Mouse (Mus musculus) myocyte (in vitro differentiated cells): ENCODE measurements around the gene Fhit. TPM values are rescaled to one million over a fixed set of nuclear protein-coding genes. Genes with fewer than 3 reads are reported as not detected.

Experiments
- H3K27me3 ChIP-seq: one replicate; pipeline ENCODE4 v1.6.1; 2011; ENCODE audit not compliant: control insufficient read depth, insufficient read depth, insufficient read length
- H3K36me3 ChIP-seq: one replicate; pipeline ENCODE4 v1.6.1; 2011; ENCODE audit not compliant: control insufficient read depth, insufficient read depth
- H3K4me2 ChIP-seq: one replicate; pipeline ENCODE4 v1.6.1; 2011; ENCODE audit warnings: low read depth, control low read depth
- H3K4me3 ChIP-seq: one replicate; pipeline ENCODE4 v1.5.1; 2011; ENCODE audit warnings: mild to moderate bottlenecking, control low read depth, moderate library complexity
- H3K79me2 ChIP-seq: one replicate; pipeline ENCODE4 v1.6.1; 2011; ENCODE audit not compliant: control insufficient read depth, insufficient read depth
- H3ac ChIP-seq: one replicate; pipeline ENCODE4 v1.6.1; 2011; ENCODE audit not compliant: control insufficient read depth, insufficient read length
- CEBPB ChIP-seq: IDR thresholded peaks from 2 replicates; pipeline ENCODE4 v1.6.1; 2011; ENCODE audit warnings: mild to moderate bottlenecking, moderate library complexity; ENCODE audit not compliant: poor library complexity, insufficient read depth, severe bottlenecking
- E2F4 ChIP-seq: IDR thresholded peaks from one replicate; pipeline ENCODE4 v1.6.1; 2011; ENCODE audit warnings: mild to moderate bottlenecking, control low read depth, moderate library complexity; ENCODE audit not compliant: insufficient read depth
- MAX ChIP-seq: IDR thresholded peaks from one replicate; pipeline ENCODE4 v1.6.1; 2011; ENCODE audit warnings: low read depth, mild to moderate bottlenecking, control low read depth
- MYOD1 ChIP-seq, 3 experiments: IDR thresholded peaks; one replicate each; pipeline ENCODE4 v1.6.1; 2011; ENCODE audit warnings: control low read depth in 2 of 3, low read depth in 2 of 3, mild to moderate bottlenecking in 2 of 3, moderate library complexity in 1 of 3; ENCODE audit not compliant: insufficient read length in 2 of 3, control insufficient read depth in 1 of 3
- MYOG ChIP-seq, 3 experiments: IDR thresholded peaks; one replicate each; pipeline ENCODE4 v1.6.1; 2011; ENCODE audit warnings: control low read depth in 2 of 3, low read depth in 2 of 3, mild to moderate bottlenecking in 2 of 3; ENCODE audit not compliant: insufficient read length in 2 of 3, control insufficient read depth in 1 of 3, insufficient read depth in 1 of 3
- POLR2A ChIP-seq: IDR thresholded peaks from one replicate; pipeline ENCODE4 v1.6.1; 2011; ENCODE audit warnings: low read depth, mild to moderate bottlenecking, control low read depth, moderate library complexity; ENCODE audit not compliant: insufficient read length
- POLR2AphosphoS2 ChIP-seq: IDR thresholded peaks from one replicate; pipeline ENCODE4 v1.6.1; 2011; ENCODE audit warnings: low read depth, control low read depth; ENCODE audit not compliant: insufficient read length
- REST ChIP-seq: IDR thresholded peaks from one replicate; pipeline ENCODE4 v1.6.1; 2011; ENCODE audit warnings: mild to moderate bottlenecking, control low read depth, moderate library complexity; ENCODE audit not compliant: insufficient read depth, insufficient read length
- SRF ChIP-seq: IDR thresholded peaks from one replicate; pipeline ENCODE4 v1.6.1; 2011; ENCODE audit warnings: low read depth; ENCODE audit not compliant: control insufficient read depth, insufficient read length
- TCF12 ChIP-seq: IDR thresholded peaks from one replicate; pipeline ENCODE4 v1.6.1; 2011; ENCODE audit warnings: mild to moderate bottlenecking, control low read depth; ENCODE audit not compliant: poor library complexity, insufficient read depth, severe bottlenecking
- TCF3 ChIP-seq: IDR thresholded peaks from one replicate; pipeline ENCODE4 v1.6.1; 2011; ENCODE audit warnings: low read depth, control low read depth; ENCODE audit not compliant: insufficient read length
- USF1 ChIP-seq: IDR thresholded peaks from one replicate; pipeline ENCODE4 v1.6.1; 2011; ENCODE audit warnings: low read depth, mild to moderate bottlenecking, control low read depth, moderate library complexity
- polyA plus RNA-seq: library from polyadenylated mRNA; unstranded; fragments of >200 nt; fragmentation: generic; extraction: Trizol; gene quantifications from one replicate; pipeline ENCODE4 v1.2.1, GENCODE M21; 2012; ENCODE audit warnings: missing spikeins

The Fhit gene
- polyA plus RNA-seq, 1 experiment: not detected

DNA sequence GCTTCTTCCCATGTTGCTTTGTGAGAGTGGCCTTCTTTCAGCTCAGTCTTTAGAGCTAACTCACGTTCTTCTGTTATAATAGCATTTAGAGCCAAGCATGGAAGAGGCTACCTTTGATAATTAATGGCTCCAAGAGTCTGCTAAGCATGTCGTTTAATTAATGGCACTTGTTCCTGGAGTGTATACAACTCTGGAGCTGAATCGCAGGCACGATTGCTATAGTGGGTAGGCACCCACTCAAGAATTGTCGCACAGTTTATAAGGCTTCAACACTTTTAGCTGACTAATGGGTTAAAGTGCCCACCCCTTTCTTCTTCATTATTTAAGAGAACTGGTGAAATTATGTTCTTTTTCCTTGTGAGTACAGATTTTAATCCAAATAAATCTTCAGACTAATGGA, 1605.5 kb downstream of the Fhit start:
- H3K36me3 ChIP-seq: no peaks in the 10 kb centered on the region
- TF ChIP-seq SRF (no peak), POLR2A (no peak), MAX (no peak), MYOG (IDR thresholded peaks at IDR 0.05; ENCODE audit: control insufficient read depth in 1 of 3, insufficient read depth in 1 of 3, insufficient read length in 2 of 3, low read depth in 2 of 3) (no peak), CEBPB (no peak), USF1 (no peak), MYOD1 (IDR thresholded peaks at IDR 0.05; ENCODE audit: control insufficient read depth in 1 of 3, insufficient read length in 2 of 3, low read depth in 2 of 3) (no peak), REST (no peak), E2F4 (no peak), TCF3 (no peak), TCF12 (no peak), POLR2AphosphoS2 (no peak)
- no peak overlapping the region for H3K4me3 ChIP-seq
- no peaks in the 10 kb centered on the region for H3K27me3 ChIP-seq
- H3K79me2 ChIP-seq: no peaks in the 10 kb centered on the region
- H3ac ChIP-seq: no peak overlapping the region
- H3K4me2 ChIP-seq: no peak overlapping the region

DNA sequence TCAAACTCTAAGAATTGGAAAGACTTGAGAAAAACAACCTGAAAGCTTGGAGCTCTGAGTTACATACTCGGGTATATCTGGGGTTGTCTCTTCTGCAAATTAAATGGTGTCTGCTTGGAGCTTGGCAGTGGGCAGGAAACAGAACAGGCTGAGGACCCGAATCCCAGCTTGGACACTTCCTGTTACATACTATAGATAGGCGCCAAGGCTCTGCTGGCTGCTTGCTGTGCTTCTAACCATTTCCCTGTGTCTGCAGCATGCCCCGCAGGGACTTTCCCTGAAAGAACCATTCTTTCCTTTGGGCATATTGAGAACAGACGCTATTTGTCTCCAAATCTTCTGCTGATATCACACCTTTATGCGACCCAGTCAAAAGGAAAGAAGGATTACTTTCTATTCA, 1606.0 kb downstream of the Fhit start:
- Histone ChIP-seq H3K4me2 (no peak overlapping the region), H3K36me3 (no peaks in the 10 kb centered on the region), H3K79me2 (no peaks in the 10 kb centered on the region), H3K4me3 (no peak overlapping the region), H3K27me3 (no peaks in the 10 kb centered on the region), H3ac (no peak overlapping the region)
- TF ChIP-seq TCF12: no peak

DNA sequence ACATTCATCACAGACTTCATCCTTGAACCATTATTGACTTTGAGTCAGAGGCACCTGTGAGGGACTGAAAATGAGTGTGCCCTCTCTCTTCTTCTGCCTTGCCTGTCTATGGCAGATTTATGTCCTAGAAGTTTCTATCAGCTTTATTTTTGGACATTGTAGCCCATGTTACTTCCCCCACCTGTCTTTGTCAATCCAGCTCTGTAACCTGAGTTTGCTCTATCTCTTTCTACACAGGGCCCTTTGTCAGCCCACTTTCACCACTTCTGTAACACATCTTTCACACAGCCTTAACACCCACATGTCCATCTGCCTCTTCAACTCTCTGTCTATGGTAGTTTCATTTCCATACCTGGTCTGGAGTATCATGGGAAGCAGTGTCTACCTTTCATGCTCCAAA, 1609.7 kb downstream of the Fhit start:
- Histone ChIP-seq H3K27me3 (no peaks in the 10 kb centered on the region), H3ac (no peak overlapping the region), H3K36me3 (no peaks in the 10 kb centered on the region), H3K4me2 (peak overlapping the region; percentile 0), H3K79me2 (no peaks in the 10 kb centered on the region), H3K4me3 (no peak overlapping the region)
- TF ChIP-seq CEBPB (no peak), MYOD1 (IDR thresholded peaks at IDR 0.05; ENCODE audit: control insufficient read depth in 1 of 3, insufficient read length in 2 of 3, low read depth in 2 of 3) (peak; percentile 20 to 78 (median 64))

DNA sequence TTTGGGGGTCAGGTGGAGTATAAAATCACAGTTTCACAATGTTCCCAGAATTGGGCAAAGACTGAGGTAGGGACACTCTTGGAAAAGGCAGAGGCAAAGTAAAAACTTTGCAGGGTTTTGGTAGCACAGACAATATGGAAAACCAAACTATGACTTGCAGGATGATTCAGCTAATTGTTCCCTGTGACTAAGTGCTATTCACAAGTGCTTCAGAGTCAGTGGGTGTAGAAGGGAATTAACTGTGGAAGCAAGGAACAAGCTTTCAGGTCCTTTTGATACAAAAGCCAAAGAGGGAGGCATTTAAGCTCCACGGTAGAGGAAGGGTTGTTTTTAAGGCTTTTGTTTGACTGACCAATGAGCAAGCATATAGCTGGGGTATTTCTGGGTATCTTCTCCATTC, 1613.9 kb downstream of the Fhit start:
- Histone ChIP-seq H3K4me2 (peak overlapping the region; percentile 3), H3ac (no peak overlapping the region), H3K27me3 (no peaks in the 10 kb centered on the region), H3K36me3 (no peaks in the 10 kb centered on the region), H3K4me3 (no peak overlapping the region), H3K79me2 (no peaks in the 10 kb centered on the region)
- no peak for TF ChIP-seq MAX
- no peak for TF ChIP-seq MYOG (IDR thresholded peaks at IDR 0.05; ENCODE audit: control insufficient read depth in 1 of 3, insufficient read depth in 1 of 3, insufficient read length in 2 of 3, low read depth in 2 of 3)
- no peak for TF ChIP-seq USF1
- no peak for TF ChIP-seq E2F4
- no peak for TF ChIP-seq CEBPB
- no peak for TF ChIP-seq POLR2AphosphoS2
- no peak for TF ChIP-seq POLR2A
- TF ChIP-seq MYOD1 (IDR thresholded peaks at IDR 0.05; ENCODE audit: control insufficient read depth in 1 of 3, insufficient read length in 2 of 3, low read depth in 2 of 3): no peak
- TF ChIP-seq TCF3: no peak
- TF ChIP-seq TCF12: no peak
- TF ChIP-seq SRF: no peak
- TF ChIP-seq REST: no peak

DNA sequence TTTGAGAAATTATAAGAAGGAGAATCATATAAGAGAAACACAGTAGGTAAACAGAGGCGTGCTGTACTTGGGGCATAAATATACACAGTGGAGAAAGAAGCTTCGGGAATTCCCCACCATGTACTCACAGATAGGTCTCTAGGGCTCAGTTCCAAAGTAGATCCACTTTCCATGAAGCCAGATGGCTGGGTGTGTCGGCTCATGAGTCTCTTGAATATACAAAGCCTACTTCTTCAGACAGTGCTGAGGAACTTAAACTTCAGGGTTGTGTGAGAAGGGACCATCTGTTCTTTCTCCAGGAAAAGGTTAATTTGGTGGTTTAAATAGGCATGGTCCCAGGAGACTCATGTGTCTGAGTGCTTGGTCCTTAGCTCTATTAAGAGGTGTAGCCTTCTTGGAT, 1617.5 kb downstream of the Fhit start:
- no peak overlapping the region for H3ac ChIP-seq
- no peaks in the 10 kb centered on the region for H3K27me3 ChIP-seq
- no peaks in the 10 kb centered on the region for H3K79me2 ChIP-seq
- no peaks in the 10 kb centered on the region for H3K36me3 ChIP-seq
- no peak overlapping the region for H3K4me2 ChIP-seq
- no peak overlapping the region for H3K4me3 ChIP-seq
- TF ChIP-seq TCF3 (no peak), MYOD1 (IDR thresholded peaks at IDR 0.05; ENCODE audit: control insufficient read depth in 1 of 3, insufficient read length in 2 of 3, low read depth in 2 of 3) (no peak), SRF (no peak)

DNA sequence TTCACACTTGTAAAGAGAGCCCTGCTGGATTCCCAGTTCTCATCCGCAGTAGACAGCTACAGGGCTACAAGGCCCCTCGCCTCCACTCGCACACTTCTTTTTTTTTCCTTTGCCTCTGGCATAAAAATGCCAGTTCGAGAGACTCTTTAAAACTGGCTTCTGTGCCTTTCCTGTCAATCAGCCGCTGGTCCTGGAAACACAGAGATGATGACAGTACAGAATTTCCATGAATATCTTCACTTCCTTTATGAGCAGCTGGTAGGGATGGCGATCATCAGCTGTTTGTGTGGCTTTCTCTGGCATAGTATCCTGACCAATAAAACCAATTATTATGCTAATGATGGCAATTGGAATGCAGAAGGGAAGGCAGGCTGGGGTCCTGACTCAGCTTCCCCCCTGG, 1626.3 kb downstream of the Fhit start:
- Histone ChIP-seq H3K36me3 (no peaks in the 10 kb centered on the region), H3K4me2 (no peak overlapping the region), H3K4me3 (no peak overlapping the region), H3K79me2 (no peaks in the 10 kb centered on the region), H3ac (no peak overlapping the region), H3K27me3 (no peaks in the 10 kb centered on the region)
- TF ChIP-seq MYOD1 (IDR thresholded peaks at IDR 0.05; ENCODE audit: control insufficient read depth in 1 of 3, insufficient read length in 2 of 3, low read depth in 2 of 3) (peak in 1 of 3 experiments; percentile 16), POLR2A (no peak), CEBPB (no peak), REST (no peak), MAX (no peak), MYOG (IDR thresholded peaks at IDR 0.05; ENCODE audit: control insufficient read depth in 1 of 3, insufficient read depth in 1 of 3, insufficient read length in 2 of 3, low read depth in 2 of 3) (no peak), USF1 (no peak)
